Mouse (Mus musculus) intestine, embryonic 14.5 days (tissue): ENCODE measurements around the gene Map1s. TPM values are rescaled to one million over a fixed set of nuclear protein-coding genes. Genes with fewer than 3 reads are reported as not detected.
A peak's percentile ranks its signal among the peaks of the same experiment; 100 is the strongest.

ENCODE experiments used
- ATAC-seq: fragments of 200-750 bp; cut with Nextera tagmentation; replicated peaks from 2 replicates; pipeline ENCODE4 v1.8.0; 2017; ENCODE audit warnings: low read depth, moderate number of reproducible peaks, moderate TSS enrichment, moderate library complexity; ENCODE audit not compliant: low FRiP score, low TSS enrichment
- DNase-seq: peaks from one replicate; pipeline ENCODE4 v3.0.0-alpha.2; 2018; ENCODE audit warnings: low spot score
- H3K27ac ChIP-seq: fragments of 300-500 bp; sonication (generic); 2 replicates; pipeline ENCODE4 v1.5.1; 2014; ENCODE audit warnings: low read depth, mild to moderate bottlenecking, control low read depth
- H3K27me3 ChIP-seq: fragments of 300-500 bp; sonication (generic); replicated peaks from 2 replicates; pipeline ENCODE4 v1.6.1; 2014; ENCODE audit warnings: low read length, control low read depth; ENCODE audit not compliant: control insufficient read depth, insufficient read depth
- H3K36me3 ChIP-seq: fragments of 300-500 bp; sonication (generic); 2 replicates; pipeline ENCODE4 v1.6.1; 2014; ENCODE audit warnings: low read length, control low read depth; ENCODE audit not compliant: control insufficient read depth, insufficient read depth
- H3K4me1 ChIP-seq: fragments of 300-500 bp; sonication (generic); replicated peaks from 2 replicates; pipeline ENCODE4 v1.6.1; 2014; ENCODE audit warnings: low read length, control low read depth, mixed read lengths; ENCODE audit not compliant: control insufficient read depth, insufficient read depth
- H3K4me2 ChIP-seq: fragments of 300-500 bp; sonication (generic); 2 replicates; pipeline ENCODE4 v1.6.1; 2014; ENCODE audit warnings: low read length
- H3K4me3 ChIP-seq: fragments of 300-500 bp; sonication (generic); 2 replicates; pipeline ENCODE4 v1.5.1; 2014; ENCODE audit warnings: low read depth, low read length, control low read depth, mixed read lengths
- H3K9ac ChIP-seq: fragments of 300-500 bp; sonication (generic); 2 replicates; pipeline ENCODE4 v1.6.1; 2014; ENCODE audit warnings: mild to moderate bottlenecking, low read length
- H3K9me3 ChIP-seq: fragments of 300-500 bp; sonication (generic); 2 replicates; pipeline ENCODE4 v1.6.1; 2016; ENCODE audit warnings: low read length, control low read depth; ENCODE audit not compliant: control insufficient read depth
- WGBS: fragments of 180-500 bp; shearing (Covaris S2); extraction: QIAGEN DNeasy Blood & Tissue Kit; methylation state at CpG from one replicate; pipeline ENCODE4 v1.1.7; 2014; 5-methylcytosine and 5-hydroxymethylcytosine counted together
- polyA plus RNA-seq: library from polyadenylated mRNA; unstranded; fragments of >200 nt; fragmentation: Nextera tagmentation; extraction: Ambion mirVana; gene quantifications from 2 replicates; pipeline ENCODE4 v1.2.1, GENCODE M21; 2014

Map1s gene
- polyA plus RNA-seq, 1 experiment from 2014 or later: 44.7 TPM

- Histone ChIP-seq H3K27ac (no peak overlapping the region), H3K4me3 (no peak overlapping the region), H3K27me3 (no peaks in the 10 kb centered on the region), H3K4me2 (no peak overlapping the region), H3K36me3 (no peaks in the 10 kb centered on the region), H3K4me1 (no peaks in the 10 kb centered on the region), H3K9me3 (no peaks in the 10 kb centered on the region), H3K9ac (no peak overlapping the region)
- DNase-seq (no peak), ATAC-seq (no peak)
- 84% methylated on average over 4 of the region's 4 CpGs for WGBS
Observed at GRCm38 (mm10) chr8:70933036-70933435, 27.3 kb downstream of the Map1s start.

GRCm38 (mm10) chr8:70934786-70935185, 29.1 kb downstream of the Map1s start:
- no peaks in the 10 kb centered on the region for H3K36me3 ChIP-seq
- H3K27ac ChIP-seq: no peak overlapping the region
- H3K9me3 ChIP-seq: no peaks in the 10 kb centered on the region
- H3K9ac ChIP-seq: no peak overlapping the region
- no peak for DNase-seq
- 57% methylated on average over 7 of the region's 7 CpGs for WGBS
- H3K27me3 ChIP-seq: no peaks in the 10 kb centered on the region
- no peak overlapping the region for H3K4me3 ChIP-seq
- no peaks in the 10 kb centered on the region for H3K4me1 ChIP-seq
- no peak for ATAC-seq
- no peak overlapping the region for H3K4me2 ChIP-seq

- no peak for DNase-seq
- H3K27me3 ChIP-seq: no peaks in the 10 kb centered on the region
- no peak overlapping the region for H3K9ac ChIP-seq
- no peak for ATAC-seq
- H3K9me3 ChIP-seq: no peaks in the 10 kb centered on the region
- H3K4me1 ChIP-seq: no peaks in the 10 kb centered on the region
- 81% methylated on average over 6 of the region's 6 CpGs for WGBS
- no peak overlapping the region for H3K27ac ChIP-seq
- H3K36me3 ChIP-seq: no peaks in the 10 kb centered on the region
- no peak overlapping the region for H3K4me3 ChIP-seq
- H3K4me2 ChIP-seq: no peak overlapping the region
Observed at GRCm38 (mm10) chr8:70937200-70937599, 31.5 kb downstream of the Map1s start.

- Histone ChIP-seq H3K4me1 (no peaks in the 10 kb centered on the region), H3K27me3 (no peaks in the 10 kb centered on the region), H3K27ac (no peak overlapping the region), H3K4me2 (no peak overlapping the region), H3K36me3 (no peaks in the 10 kb centered on the region), H3K9ac (no peak overlapping the region), H3K9me3 (no peaks in the 10 kb centered on the region), H3K4me3 (no peak overlapping the region)
- WGBS: 65% methylated on average over 2 of the region's 2 CpGs
- DNase-seq (peak; percentile 16), ATAC-seq (no peak)
Observed at GRCm38 (mm10) chr8:70941478-70941877, 35.7 kb downstream of the Map1s start.

GRCm38 (mm10) chr8:70943187-70943586, 37.5 kb downstream of the Map1s start:
- Histone ChIP-seq H3K9me3 (no peaks in the 10 kb centered on the region), H3K27ac (no peak overlapping the region), H3K9ac (no peak overlapping the region), H3K4me2 (no peak overlapping the region), H3K27me3 (no peaks in the 10 kb centered on the region), H3K4me1 (no peaks in the 10 kb centered on the region), H3K36me3 (no peaks in the 10 kb centered on the region), H3K4me3 (no peak overlapping the region)
- no peak for ATAC-seq
- 34% methylated on average over 1 of the region's 1 CpGs for WGBS
- no peak for DNase-seq

- no peaks in the 10 kb centered on the region for H3K9me3 ChIP-seq
- H3K27me3 ChIP-seq: no peaks in the 10 kb centered on the region
- DNase-seq (no peak), ATAC-seq (no peak)
- no peak overlapping the region for H3K9ac ChIP-seq
- H3K36me3 ChIP-seq: no peaks in the 10 kb centered on the region
- WGBS: 62% methylated on average over 1 of the region's 1 CpGs
- H3K4me2 ChIP-seq: no peak overlapping the region
- no peak overlapping the region for H3K27ac ChIP-seq
- no peak overlapping the region for H3K4me3 ChIP-seq
- H3K4me1 ChIP-seq: no peaks in the 10 kb centered on the region
Observed at GRCm38 (mm10) chr8:70949847-70950246, 44.1 kb downstream of the Map1s start.

GRCm38 (mm10) chr8:70960703-70961472, 55.2 kb downstream of the Map1s start:
- 72% methylated on average over 14 of the region's 14 CpGs for WGBS
- ATAC-seq (no peak), DNase-seq (no peak)
- H3K4me2 ChIP-seq: no peak overlapping the region
- no peaks in the 10 kb centered on the region for H3K9me3 ChIP-seq
- H3K27ac ChIP-seq: no peak overlapping the region
- no peak overlapping the region for H3K4me3 ChIP-seq
- H3K9ac ChIP-seq: no peak overlapping the region
- H3K36me3 ChIP-seq: no peaks in the 10 kb centered on the region
- no peaks in the 10 kb centered on the region for H3K27me3 ChIP-seq
- H3K4me1 ChIP-seq: no peaks in the 10 kb centered on the region

GRCm38 (mm10) chr8:70964159-70964558, 58.4 kb downstream of the Map1s start:
- WGBS: 7% methylated on average over 3 of the region's 3 CpGs
- Histone ChIP-seq H3K9me3 (no peaks in the 10 kb centered on the region), H3K36me3 (no peaks in the 10 kb centered on the region), H3K27me3 (no peaks in the 10 kb centered on the region), H3K4me1 (no peaks in the 10 kb centered on the region), H3K27ac (no peak overlapping the region), H3K9ac (no peak overlapping the region), H3K4me3 (no peak overlapping the region), H3K4me2 (no peak overlapping the region)
- ATAC-seq (no peak), DNase-seq (peak; percentile 68)

GRCm38 (mm10) chr8:70964861-70965260, 59.1 kb downstream of the Map1s start:
- Histone ChIP-seq H3K4me3 (no peak overlapping the region), H3K27ac (no peak overlapping the region), H3K4me2 (no peak overlapping the region), H3K27me3 (no peaks in the 10 kb centered on the region), H3K9me3 (no peaks in the 10 kb centered on the region), H3K4me1 (no peaks in the 10 kb centered on the region), H3K36me3 (no peaks in the 10 kb centered on the region), H3K9ac (no peak overlapping the region)
- ATAC-seq (no peak), DNase-seq (no peak)
